Mouse (Mus musculus) right cerebral cortex, postnatal 10 days (tissue): ENCODE measurements around the gene Akr1d1.

Experiments used
- DNase-seq, 2 experiments: peaks; one replicate each; pipeline ENCODE4 v3.0.0; 2021; ENCODE audit warnings: low spot score in 2 of 2

Gene Akr1d1

GRCm38 (mm10) chr6:37529940-37530339 lies at the start of gene Akr1d1:
TSS of gene Akr1d1 (plus strand) at chr6:37530173.
- no peak for DNase-seq

- no peak for DNase-seq
Observed at GRCm38 (mm10) chr6:37481147-37481546, 48.8 kb upstream of the Akr1d1 start.

- no peak for DNase-seq
Observed at GRCm38 (mm10) chr6:37483262-37483661, 46.7 kb upstream of the Akr1d1 start.

- DNase-seq: peak in 1 of 2 experiments; percentile 43
Observed at GRCm38 (mm10) chr6:37484588-37485070, 45.3 kb upstream of the Akr1d1 start.

GRCm38 (mm10) chr6:37486502-37486901 lies 43.5 kb upstream of the Akr1d1 start:
- no peak for DNase-seq

GRCm38 (mm10) chr6:37492241-37492640 lies 37.7 kb upstream of the Akr1d1 start:
- no peak for DNase-seq

GRCm38 (mm10) chr6:37494957-37495356 lies 35.0 kb upstream of the Akr1d1 start:
- DNase-seq: no peak

- no peak for DNase-seq
Observed at GRCm38 (mm10) chr6:37496866-37497265, 33.1 kb upstream of the Akr1d1 start.

GRCm38 (mm10) chr6:37505588-37505987 lies 24.4 kb upstream of the Akr1d1 start:
- no peak for DNase-seq

GRCm38 (mm10) chr6:37506909-37507515 lies 23.0 kb upstream of the Akr1d1 start:
- DNase-seq: no peak

- DNase-seq: no peak
Observed at GRCm38 (mm10) chr6:37510786-37511185, 19.2 kb upstream of the Akr1d1 start.

- DNase-seq: no peak
Observed at GRCm38 (mm10) chr6:37520631-37521375, 9.2 kb upstream of the Akr1d1 start.

- DNase-seq: no peak
Observed at GRCm38 (mm10) chr6:37532036-37532435, 2.1 kb downstream of the Akr1d1 start.

GRCm38 (mm10) chr6:37536831-37537230 lies 6.9 kb downstream of the Akr1d1 start:
- DNase-seq: no peak

GRCm38 (mm10) chr6:37537801-37538200 lies 7.8 kb downstream of the Akr1d1 start:
- no peak for DNase-seq

- DNase-seq: no peak
Observed at GRCm38 (mm10) chr6:37538792-37539191, 8.8 kb downstream of the Akr1d1 start.

- no peak for DNase-seq
Observed at GRCm38 (mm10) chr6:37539403-37539802, 9.4 kb downstream of the Akr1d1 start.

- no peak for DNase-seq
Observed at GRCm38 (mm10) chr6:37540113-37540512, 10.1 kb downstream of the Akr1d1 start.

- DNase-seq: no peak
Observed at GRCm38 (mm10) chr6:37541171-37541570, 11.2 kb downstream of the Akr1d1 start.

- DNase-seq: no peak
Observed at GRCm38 (mm10) chr6:37542145-37542544, 12.2 kb downstream of the Akr1d1 start.

- peak in 1 of 2 experiments; percentile 23 for DNase-seq
Observed at GRCm38 (mm10) chr6:37552760-37553159, 22.8 kb downstream of the Akr1d1 start.

- no peak for DNase-seq
Observed at GRCm38 (mm10) chr6:37553926-37554325, 24.0 kb downstream of the Akr1d1 start.

- DNase-seq: no peak
Observed at GRCm38 (mm10) chr6:37554327-37554726, 24.4 kb downstream of the Akr1d1 start.
